Mouse (Mus musculus) adrenal gland, postnatal 4 days (tissue): Measurements from ENCODE around the gene Cacna2d2. TPM values are rescaled to one million over a fixed set of nuclear protein-coding genes. Genes with fewer than 3 reads are reported as not detected.

Source experiments
- DNase-seq, 2 experiments: peaks; one replicate each; pipeline ENCODE4 v3.0.0; 2021 to 2022; ENCODE audit warnings: low spot score in 2 of 2, mixed read lengths in 2 of 2
- total RNA-seq, 2 experiments: library from RNA; stranded (reverse); gene quantifications; 2 replicates each; pipeline ENCODE4 v1.2.3; 2021

Cacna2d2 gene
- total RNA-seq, 2 experiments from 2014 or later: 10.1 to 10.9 TPM

- no peak for DNase-seq
Observed at GRCm38 (mm10) chr9:107452552-107452951, 53.1 kb downstream of the Cacna2d2 start.

DNA sequence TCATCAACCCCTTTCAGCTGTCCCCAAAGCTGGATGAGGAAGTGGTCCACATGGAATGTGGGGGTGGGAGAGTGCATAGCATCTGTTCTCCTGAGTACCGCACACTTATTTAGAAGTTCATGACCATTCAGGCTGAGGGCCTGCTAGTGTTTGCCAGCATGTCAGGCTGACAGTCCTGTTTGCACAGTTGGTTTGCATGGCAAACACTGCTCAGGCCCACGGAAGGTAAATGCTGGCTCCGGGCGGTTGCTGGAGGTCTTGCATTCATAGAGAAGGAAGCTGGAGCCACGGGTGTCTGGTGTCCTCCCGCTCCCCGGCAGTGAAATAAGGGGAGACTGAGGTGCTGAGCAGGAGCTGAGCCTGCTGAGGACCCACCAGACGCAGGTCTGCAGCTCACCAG is 53.7 kb downstream of the Cacna2d2 start:
- no peak for DNase-seq

- no peak for DNase-seq
Observed at GRCm38 (mm10) chr9:107456667-107457066, 57.3 kb downstream of the Cacna2d2 start.

DNA sequence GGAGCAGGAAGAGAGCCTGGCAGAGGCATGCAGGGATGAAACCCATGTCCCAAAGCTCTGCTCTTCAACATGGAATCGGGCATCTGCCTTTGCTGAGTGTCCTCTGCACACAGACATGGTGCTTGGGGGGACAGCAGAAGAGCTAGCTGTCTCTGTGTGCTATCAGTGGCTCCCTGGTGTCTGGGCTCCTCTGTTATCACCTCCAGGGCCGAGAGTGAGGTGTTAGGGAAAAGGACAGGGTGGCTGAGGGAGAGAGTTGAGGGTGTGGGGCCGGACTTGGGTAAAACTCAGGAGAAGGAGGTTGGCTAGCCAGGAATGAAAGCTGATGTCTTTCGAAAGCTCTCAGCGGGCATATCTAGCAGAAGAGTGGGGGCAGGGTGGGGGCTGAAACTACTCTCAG is 63.5 kb downstream of the Cacna2d2 start:
- DNase-seq: no peak

- peak; percentile 70 to 72 for DNase-seq
Observed at GRCm38 (mm10) chr9:107463509-107463908, 64.1 kb downstream of the Cacna2d2 start.

DNA sequence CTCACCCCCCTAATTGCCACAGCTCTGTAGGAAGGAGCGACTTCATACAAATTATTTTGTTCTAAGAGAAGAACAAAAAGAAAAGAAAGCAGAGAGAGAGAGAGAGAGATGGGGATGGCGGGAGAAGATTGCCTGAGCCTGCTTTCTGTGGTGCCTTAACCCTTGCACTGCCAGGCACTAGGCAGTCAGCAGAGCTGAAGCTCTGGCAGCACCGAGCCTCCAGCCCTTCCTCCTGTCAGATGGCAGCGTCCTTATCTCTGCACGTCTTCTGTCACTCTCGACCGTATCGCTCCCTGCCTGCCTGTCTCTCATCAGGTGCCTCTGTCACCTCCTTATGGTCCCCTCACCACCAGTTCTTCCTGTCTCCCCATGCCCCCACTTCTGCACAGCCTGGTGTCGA is 64.7 kb downstream of the Cacna2d2 start:
- DNase-seq: no peak

DNA sequence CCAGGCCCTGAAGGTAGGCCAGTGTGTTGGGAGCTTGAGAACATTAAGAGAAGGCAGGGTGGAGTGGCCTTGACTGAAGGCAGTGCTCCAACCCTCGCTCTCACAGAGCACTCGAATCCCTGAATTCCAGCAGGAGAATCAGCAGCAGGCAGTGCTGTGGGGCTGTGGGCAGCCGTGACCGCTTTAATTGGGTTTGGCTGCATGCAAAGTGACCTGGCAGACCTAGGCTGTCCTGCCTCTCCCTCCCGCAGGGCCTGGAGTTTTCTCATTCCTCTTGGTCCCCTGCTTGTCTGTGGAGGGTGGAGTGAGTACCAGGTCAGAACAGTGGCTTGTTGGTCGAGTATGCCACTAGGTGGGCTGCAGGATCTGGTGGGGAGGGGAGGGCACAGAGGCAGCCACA is 66.2 kb downstream of the Cacna2d2 start:
- DNase-seq: no peak

DNA sequence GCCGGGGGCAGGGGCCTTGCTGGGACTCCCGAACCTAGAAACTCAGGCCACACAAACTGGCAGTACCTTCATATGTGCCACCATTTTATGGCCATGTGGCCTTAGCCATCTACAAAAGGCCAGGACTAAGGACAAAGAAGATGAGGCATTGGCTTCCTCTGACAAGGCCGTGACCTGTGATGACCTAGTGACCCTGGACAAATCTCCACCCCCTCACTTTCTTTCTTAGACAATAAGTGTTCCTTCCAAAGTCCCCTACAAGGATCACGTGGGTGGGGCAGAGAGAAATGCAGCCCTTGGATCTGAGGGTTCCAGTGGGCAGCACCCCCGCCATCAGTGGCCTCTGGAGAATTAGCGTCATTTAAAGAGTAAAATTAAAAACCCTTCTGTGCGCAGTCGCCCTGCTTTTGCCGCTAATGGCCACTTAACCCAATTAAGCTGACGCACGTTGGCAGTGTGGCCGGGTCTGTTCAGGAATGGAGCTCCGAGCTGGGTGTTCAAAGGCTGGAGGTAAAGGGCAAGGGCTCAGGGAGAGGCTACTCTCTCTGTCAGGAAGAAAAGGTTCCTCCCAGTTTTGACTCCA is 69.9 kb downstream of the Cacna2d2 start:
- DNase-seq: no peak

DNA sequence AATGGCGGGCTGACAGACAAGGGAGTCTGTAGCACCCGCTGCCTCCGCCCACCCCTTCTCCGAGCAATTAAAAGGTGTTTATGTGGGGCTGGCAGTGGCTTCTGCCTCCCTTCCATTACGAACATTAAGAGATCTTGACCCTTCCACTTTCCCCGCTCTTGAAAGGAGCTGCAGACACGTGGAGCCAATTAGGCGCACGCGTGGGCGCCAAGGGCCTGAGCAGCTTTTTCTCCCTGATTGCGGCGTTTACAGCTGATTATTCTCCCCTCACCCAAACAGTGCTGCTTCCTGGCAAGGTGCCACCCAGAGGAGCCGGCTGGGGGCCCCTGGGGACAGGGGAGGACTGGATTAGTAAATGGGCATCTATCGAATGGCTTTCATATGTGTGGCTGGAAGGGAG is 71.0 kb downstream of the Cacna2d2 start:
- DNase-seq: no peak

GRCm38 (mm10) chr9:107474016-107474415 is 74.6 kb downstream of the Cacna2d2 start:
- no peak for DNase-seq

GRCm38 (mm10) chr9:107478979-107479378 is 79.6 kb downstream of the Cacna2d2 start:
- DNase-seq: no peak

GRCm38 (mm10) chr9:107479593-107479992 is 80.2 kb downstream of the Cacna2d2 start:
- no peak for DNase-seq

GRCm38 (mm10) chr9:107480477-107481069 is 81.2 kb downstream of the Cacna2d2 start:
- DNase-seq: no peak

DNA sequence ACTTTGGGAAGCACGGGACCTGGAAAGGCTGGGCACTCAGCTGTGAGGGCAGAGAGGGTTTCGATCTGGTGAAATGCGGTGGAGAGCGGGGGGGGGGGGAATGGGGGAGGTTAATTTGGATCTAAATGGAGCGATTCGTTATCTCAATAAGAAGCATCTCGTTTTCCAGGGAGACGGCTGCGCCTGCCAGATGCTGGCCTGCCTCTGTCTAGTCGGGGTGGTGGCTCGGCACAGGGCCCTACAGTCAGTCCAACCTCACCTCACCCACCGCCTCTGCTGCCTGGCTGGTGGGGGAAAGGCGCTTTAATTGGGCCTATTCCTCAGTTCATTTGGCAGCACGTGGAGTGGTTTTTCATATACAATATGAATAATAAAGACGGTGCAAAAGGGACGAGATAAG is 81.9 kb downstream of the Cacna2d2 start:
- DNase-seq: no peak

- no peak for DNase-seq
Observed at GRCm38 (mm10) chr9:107482004-107482403, 82.6 kb downstream of the Cacna2d2 start.

- DNase-seq: no peak
Observed at GRCm38 (mm10) chr9:107482770-107483169, 83.4 kb downstream of the Cacna2d2 start.

- no peak for DNase-seq
Observed at GRCm38 (mm10) chr9:107483714-107484113, 84.3 kb downstream of the Cacna2d2 start.

- DNase-seq: no peak
Observed at GRCm38 (mm10) chr9:107484302-107484701, 84.9 kb downstream of the Cacna2d2 start.

- DNase-seq: no peak
Observed at GRCm38 (mm10) chr9:107484766-107485165, 85.4 kb downstream of the Cacna2d2 start.

DNA sequence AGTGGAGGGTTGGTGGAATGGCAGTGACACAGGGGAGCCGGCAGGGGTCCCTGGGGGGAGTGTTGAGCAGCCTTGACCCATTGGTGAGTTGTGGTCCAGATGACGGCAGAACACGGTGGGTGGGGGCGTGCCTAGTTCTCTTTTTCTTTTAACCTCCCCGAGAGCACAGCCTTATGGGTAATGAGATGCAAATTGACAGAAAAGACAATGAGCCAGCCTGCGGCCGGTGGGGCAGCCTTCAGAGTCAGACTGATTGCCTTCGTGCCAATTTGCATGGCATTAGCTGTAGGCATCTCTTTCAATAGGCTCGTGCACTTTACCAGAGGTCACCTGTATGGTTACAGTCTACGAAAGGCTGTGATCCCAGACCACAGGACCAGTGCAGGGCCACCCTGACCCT is 86.7 kb downstream of the Cacna2d2 start:
- DNase-seq: no peak

GRCm38 (mm10) chr9:107486507-107487225 is 87.3 kb downstream of the Cacna2d2 start:
- DNase-seq: no peak

DNA sequence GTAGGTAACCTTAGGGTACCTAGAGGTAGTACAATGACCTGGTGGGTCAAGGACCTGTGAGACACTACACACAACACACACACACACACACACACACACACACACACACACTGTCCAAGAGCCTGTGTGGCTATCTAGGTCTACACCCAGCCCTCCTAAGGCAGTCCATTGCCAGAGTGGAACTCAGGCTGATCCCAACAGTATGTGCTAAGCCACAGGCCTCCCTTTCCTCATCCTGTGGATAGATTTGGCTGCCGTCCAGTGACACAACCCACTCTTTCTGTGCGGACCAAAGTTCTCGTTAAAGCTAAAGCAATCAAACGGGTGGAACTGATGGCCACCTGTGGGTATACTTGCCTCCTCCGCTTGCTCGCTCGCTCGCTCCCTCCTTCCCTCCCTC is 90.7 kb downstream of the Cacna2d2 start:
- no peak for DNase-seq

DNA sequence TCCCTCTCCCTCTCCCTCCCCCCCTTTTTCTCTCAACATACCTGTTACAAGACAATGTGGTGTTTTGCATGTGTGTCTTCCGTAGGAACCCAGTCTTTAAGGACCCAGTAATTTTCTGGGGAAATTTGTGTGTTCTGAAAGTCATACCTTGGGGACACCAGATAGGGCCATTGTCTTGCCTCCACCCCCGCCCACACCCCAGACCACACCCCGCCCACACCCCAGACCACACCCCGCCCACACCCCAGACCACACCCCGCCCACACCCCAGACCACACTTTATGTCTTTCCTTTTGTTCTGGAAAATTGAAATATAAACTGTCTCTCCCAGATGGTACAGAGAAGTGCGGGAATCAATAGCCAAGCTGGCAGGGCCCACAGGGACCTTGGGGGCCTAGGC is 91.2 kb downstream of the Cacna2d2 start:
- no peak for DNase-seq
